Mouse (Mus musculus): ENCODE results near the gene Pagr1b.

DNA sequence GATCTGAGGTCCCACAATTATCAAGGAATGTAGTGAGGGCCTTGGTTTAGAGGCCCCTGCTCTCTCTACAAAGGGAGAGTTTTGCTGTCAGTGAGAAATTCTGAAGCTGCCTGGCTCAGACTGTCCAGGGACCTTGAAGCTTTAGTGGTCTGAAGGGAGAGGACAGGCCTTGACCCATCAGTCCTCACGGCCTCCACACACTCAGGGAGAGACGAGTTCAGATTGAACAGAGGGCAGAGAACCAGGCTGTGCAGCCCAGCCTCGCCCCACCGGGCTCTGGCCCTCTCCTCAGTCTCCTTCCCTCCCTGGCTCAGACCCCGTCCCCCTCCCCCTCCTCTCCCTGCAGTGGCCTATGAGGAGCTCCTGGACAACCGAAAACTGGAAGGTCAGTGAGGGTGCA, 48.9 kb downstream of the Pagr1b start:
- TF ChIP-seq POLR2A (IDR thresholded peaks at IDR 0.05; ENCODE audit: borderline replicate concordance, control insufficient read depth, low read depth, low read length) (no peak), CTCF (IDR thresholded peaks at IDR 0.05; ENCODE audit: control insufficient read depth, insufficient read depth, low read length) (no peak)

Measured in bone marrow, adult 2 months (tissue).